Mouse (Mus musculus) cortical plate, adult 2 months (tissue): ENCODE data around the gene Kank4. TPM values are rescaled to one million over a fixed set of nuclear protein-coding genes. Genes with fewer than 3 reads are reported as not detected.
"Not testable (repeated sequence)": the region's sequence is repeated elsewhere in the genome, so short reads cannot be mapped to it uniquely, and the experiment has no call there.

Source experiments
- H3K27ac ChIP-seq: fragments of 200-500 bp; 2 replicates; pipeline ENCODE4 v1.5.1; 2012; ENCODE audit warnings: low read length, control low read depth, inconsistent platforms; ENCODE audit not compliant: insufficient read depth
- H3K4me1 ChIP-seq: fragments of 200-500 bp; 2 replicates; pipeline ENCODE4 v1.6.1; 2011; ENCODE audit warnings: low read length; ENCODE audit not compliant: control insufficient read depth, insufficient read depth
- H3K4me3 ChIP-seq: fragments of 200-500 bp; 2 replicates; pipeline ENCODE4 v1.5.1; 2011; ENCODE audit warnings: mild to moderate bottlenecking, low read length, control low read depth; ENCODE audit not compliant: insufficient read depth
- CTCF ChIP-seq: fragments of 200-500 bp; IDR thresholded peaks from 2 replicates; pipeline ENCODE4 v1.5.1; 2011; ENCODE audit warnings: mild to moderate bottlenecking, control low read depth, low read length; ENCODE audit not compliant: insufficient read depth; ENCODE audit errors: extremely low read depth
- POLR2A ChIP-seq: fragments of 200-500 bp; IDR thresholded peaks from 2 replicates; pipeline ENCODE4 v1.6.1; 2011; ENCODE audit warnings: mild to moderate bottlenecking, low read length, control low read depth; ENCODE audit not compliant: insufficient read depth; ENCODE audit errors: extremely low read depth
- polyA plus RNA-seq: library from polyadenylated mRNA; depleted of rRNA; stranded (reverse); fragments of >200 nt; gene quantifications from 2 replicates; pipeline ENCODE4 v1.2.3, GENCODE M21; 2012

The Kank4 gene
- polyA plus RNA-seq, 1 experiment: 2.4 TPM

- TF ChIP-seq POLR2A: no peak
- TF ChIP-seq CTCF: no peak
- H3K4me1 ChIP-seq: no peaks in the 10 kb centered on the region
Observed at GRCm38 (mm10) chr4:98834782-98835181, 17.4 kb upstream of the Kank4 start.

GRCm38 (mm10) chr4:98831726-98832125, 14.4 kb upstream of the Kank4 start:
- Histone ChIP-seq H3K4me1 (no peaks in the 10 kb centered on the region), H3K27ac (no peak overlapping the region), H3K4me3 (no peak overlapping the region)
- TF ChIP-seq CTCF (no peak), POLR2A (no peak)

More at GRCm38 (mm10) chr4:98834782-98835181, 17.4 kb upstream of the Kank4 start:
- H3K4me3 ChIP-seq: no peak overlapping the region
- no peak overlapping the region for H3K27ac ChIP-seq

- TF ChIP-seq POLR2A: no peak
- no peak for TF ChIP-seq CTCF
- Histone ChIP-seq H3K4me3 (no peak overlapping the region), H3K4me1 (no peaks in the 10 kb centered on the region), H3K27ac (no peak overlapping the region)
Observed at GRCm38 (mm10) chr4:98826701-98827100, 9.4 kb upstream of the Kank4 start.

- H3K27ac ChIP-seq, H3K4me3 ChIP-seq, H3K4me1 ChIP-seq: not testable (repeated sequence)
Observed at GRCm38 (mm10) chr4:98823740-98824139, 6.4 kb upstream of the Kank4 start, which contains the start of gene I0C0044D17Rik. Gene I0C0044D17Rik, minus strand, starts transcription at chr4:98823840.

GRCm38 (mm10) chr4:98823047-98823446, 5.7 kb upstream of the Kank4 start:
- no peak overlapping the region for H3K4me3 ChIP-seq
- H3K4me1 ChIP-seq: no peaks in the 10 kb centered on the region
- no peak for TF ChIP-seq POLR2A
- no peak for TF ChIP-seq CTCF
- no peak overlapping the region for H3K27ac ChIP-seq

GRCm38 (mm10) chr4:98822478-98822877, 5.1 kb upstream of the Kank4 start:
- Histone ChIP-seq H3K4me3 (no peak overlapping the region), H3K27ac (no peak overlapping the region)
- TF ChIP-seq POLR2A (no peak), CTCF (no peak)

GRCm38 (mm10) chr4:98819216-98819755, 1.9 kb upstream of the Kank4 start:
- no peaks in the 10 kb centered on the region for H3K4me1 ChIP-seq
- H3K27ac ChIP-seq: no peak overlapping the region
- H3K4me3 ChIP-seq: no peak overlapping the region
- TF ChIP-seq POLR2A: no peak
- no peak for TF ChIP-seq CTCF

More at GRCm38 (mm10) chr4:98822478-98822877, 5.1 kb upstream of the Kank4 start:
- no peaks in the 10 kb centered on the region for H3K4me1 ChIP-seq

GRCm38 (mm10) chr4:98816807-98817183, 542 bp downstream of the Kank4 start:
- Histone ChIP-seq H3K4me1 (no peaks in the 10 kb centered on the region), H3K4me3 (peak overlapping the region; percentile 52), H3K27ac (no peak overlapping the region)
- no peak for TF ChIP-seq POLR2A
- no peak for TF ChIP-seq CTCF

- no peak for TF ChIP-seq CTCF
- TF ChIP-seq POLR2A: no peak
- no peak overlapping the region for H3K4me3 ChIP-seq
- no peaks in the 10 kb centered on the region for H3K4me1 ChIP-seq
- H3K27ac ChIP-seq: no peak overlapping the region
Observed at GRCm38 (mm10) chr4:98806306-98806705, 11.0 kb downstream of the Kank4 start.

GRCm38 (mm10) chr4:98805291-98806048, 11.9 kb downstream of the Kank4 start:
- no peak overlapping the region for H3K4me3 ChIP-seq
- no peaks in the 10 kb centered on the region for H3K4me1 ChIP-seq
- TF ChIP-seq POLR2A (no peak), CTCF (no peak)
- no peak overlapping the region for H3K27ac ChIP-seq
